ENCODE assay signal across 12 mouse cellular contexts in genomic region chr2:53079693-53080286, GRCm38 (mm10).
"Had no signal": no experiment of that assay in that cellular context is flagged by ENCODE, and none has a peak within 500 bp of the region (broad histone marks: within the 10 kb centered on the region; RNA-seq: fewer than 3 reads in every experiment).

No protein-coding gene starts in this region.

- DNase-seq: left cerebral cortex, postnatal 4 days; lung, adult 18-20 months; lung, postnatal 4 days; right cerebral cortex, postnatal 14 days; thymus, postnatal 4 days had no signal

- H3K27ac ChIP-seq: layer of hippocampus, adult 2 months; limb, embryonic 13.5 days; liver, embryonic 14.5 days; midbrain, embryonic 15.5 days; neural tube, embryonic 12.5 days; stomach, embryonic 15.5 days had no signal

- H3K36me3 ChIP-seq: midbrain, embryonic 15.5 days; neural tube, embryonic 12.5 days; stomach, embryonic 15.5 days had no signal

- H3K27me3 ChIP-seq: limb, embryonic 13.5 days; midbrain, embryonic 15.5 days; neural tube, embryonic 12.5 days; stomach, embryonic 15.5 days had no signal

- H3K4me3 ChIP-seq: layer of hippocampus, adult 2 months; limb, embryonic 13.5 days; midbrain, embryonic 15.5 days; neural tube, embryonic 12.5 days; stomach, embryonic 15.5 days had no signal

- H3K4me2 ChIP-seq: limb, embryonic 13.5 days; midbrain, embryonic 11.5 days; midbrain, embryonic 15.5 days; neural tube, embryonic 12.5 days; stomach, embryonic 15.5 days had no signal

- H3K4me1 ChIP-seq: stomach, embryonic 15.5 days had no signal

- H3K9ac ChIP-seq: limb, embryonic 13.5 days; liver, embryonic 14.5 days; midbrain, embryonic 15.5 days; neural tube, embryonic 12.5 days; stomach, embryonic 15.5 days had no signal

- H3K9me3 ChIP-seq: limb, embryonic 13.5 days; midbrain, embryonic 15.5 days; neural tube, embryonic 12.5 days; stomach, embryonic 15.5 days had no signal

- ATAC-seq: midbrain, embryonic 15.5 days had no signal
